Mouse (Mus musculus) frontal cortex, adult (tissue): Measurements from ENCODE around the gene Klhl40.

Experiments used
- ATAC-seq: cut with Nextera tagmentation; 2 replicates; pipeline ENCODE4 v1.9.2; 2017; ENCODE audit warnings: mild to moderate bottlenecking, moderate library complexity, mixed read lengths; ENCODE audit not compliant: low TSS enrichment

The Klhl40 gene

DNA sequence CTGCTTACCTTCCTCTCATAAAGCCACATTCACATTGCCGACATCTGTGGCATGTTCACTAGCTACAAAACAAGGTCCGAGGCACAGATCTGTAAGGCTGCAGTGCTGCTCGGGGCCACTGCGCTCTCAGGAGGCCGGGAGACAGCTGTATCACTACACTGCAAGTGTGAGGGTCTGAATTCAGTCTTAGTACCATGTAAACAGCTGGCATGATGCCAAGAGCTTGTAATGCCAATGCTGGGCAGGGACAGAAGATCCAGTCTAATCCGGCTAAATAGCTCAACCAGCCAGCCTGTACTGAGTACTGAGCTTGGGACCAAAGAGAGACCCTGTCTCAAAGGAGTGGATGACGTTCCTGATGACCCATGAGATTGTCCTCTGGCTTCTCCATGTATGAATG lies 46.6 kb downstream of the Klhl40 start:
- ATAC-seq: no peak

DNA sequence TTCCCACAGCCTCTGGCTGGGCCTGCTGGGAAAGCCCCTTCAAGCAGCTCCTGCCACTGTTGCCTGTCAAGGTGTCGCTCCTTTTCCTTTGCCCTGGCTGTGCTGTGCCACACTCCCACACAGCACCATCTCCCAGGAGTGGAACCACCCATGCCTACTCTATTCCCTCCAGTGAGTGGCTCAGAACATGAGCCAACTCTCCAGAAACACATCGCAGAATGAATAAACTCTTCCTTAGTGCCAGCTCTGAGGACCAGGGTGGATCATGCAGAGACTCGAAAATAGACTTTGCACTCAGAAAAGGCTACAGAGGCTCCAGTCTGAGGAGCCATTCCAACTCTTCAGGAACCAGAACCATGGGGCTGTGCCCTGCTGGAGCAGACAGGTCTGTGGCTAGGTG lies 48.9 kb downstream of the Klhl40 start:
- ATAC-seq: peak; percentile 75

DNA sequence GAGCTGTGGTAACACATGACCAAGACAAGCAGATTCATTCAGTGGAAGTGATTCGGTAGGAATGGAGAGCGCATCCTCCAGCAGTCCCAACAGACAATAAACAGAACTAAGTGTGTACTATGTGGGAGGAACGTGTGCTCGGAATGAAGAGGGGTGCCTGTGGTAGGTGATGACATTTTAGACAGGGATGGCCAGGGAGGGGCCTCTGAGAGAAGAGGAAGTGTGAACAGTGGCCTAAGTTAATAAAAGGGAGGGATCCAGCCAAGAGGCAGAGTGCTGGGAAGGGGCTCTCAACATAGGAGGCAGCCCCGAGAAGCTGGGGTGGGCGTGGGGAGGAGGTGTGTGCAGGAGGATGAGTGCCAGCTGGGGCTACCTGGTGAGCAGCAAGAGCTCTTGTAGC lies 50.9 kb downstream of the Klhl40 start:
- no peak for ATAC-seq

GRCm38 (mm10) chr9:121829270-121829992 lies 52.0 kb downstream of the Klhl40 start:
- no peak for ATAC-seq

DNA sequence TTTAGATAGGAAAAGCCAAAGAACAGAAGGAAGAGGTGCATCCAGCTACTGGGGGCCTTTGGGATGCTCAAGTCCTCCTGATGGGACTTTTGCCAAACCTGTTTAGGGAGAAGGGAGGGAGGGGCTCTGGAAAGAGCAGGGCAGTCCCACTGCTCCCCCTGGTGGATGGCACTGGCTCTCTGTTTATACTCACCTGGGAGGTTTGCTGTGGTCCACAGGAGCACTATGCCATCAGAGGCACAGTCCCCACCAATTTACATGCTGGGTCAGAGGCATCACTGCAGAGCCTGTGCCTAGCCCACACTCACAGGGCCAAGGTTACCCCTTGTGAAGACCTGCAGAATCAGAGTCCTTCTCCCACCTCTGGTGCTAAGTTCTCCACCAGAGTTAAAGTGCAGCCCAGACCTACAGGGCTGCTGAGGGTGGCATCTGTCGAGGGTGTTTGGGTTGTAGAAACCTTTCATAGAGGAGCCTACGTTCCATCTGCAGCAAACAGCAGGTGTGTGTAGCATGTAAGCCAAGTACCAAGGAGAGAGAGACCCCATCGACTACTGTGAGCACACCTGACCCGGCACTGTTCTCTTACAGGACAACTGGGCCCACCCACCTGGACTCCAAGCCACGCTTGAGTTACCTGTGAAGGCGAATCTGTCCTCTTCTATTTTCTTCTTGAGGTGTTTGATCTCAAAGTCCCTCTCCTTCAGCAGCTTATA lies 53.0 kb downstream of the Klhl40 start:
- ATAC-seq: no peak

DNA sequence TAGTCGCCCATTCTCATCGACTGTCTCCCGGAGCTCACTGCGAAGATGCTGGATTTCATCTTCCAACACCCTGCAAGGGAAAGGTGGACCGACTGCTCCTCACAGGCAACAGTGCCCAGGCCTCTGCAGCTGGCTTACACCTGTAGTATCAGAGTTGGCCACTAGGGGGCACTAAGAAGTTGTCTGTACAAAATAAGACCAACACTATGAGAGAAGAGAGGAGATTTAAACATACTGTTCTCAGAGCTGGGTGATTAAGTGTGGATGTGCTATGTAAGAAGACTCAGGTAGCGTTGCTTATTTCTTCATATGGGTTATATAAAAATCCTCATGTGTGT lies 53.5 kb downstream of the Klhl40 start:
- peak; percentile 51 for ATAC-seq
